Mouse (Mus musculus) urinary bladder, postnatal 14 days (tissue): ENCODE results near the gene Gtf3c5.

ENCODE experiments used
- DNase-seq: peaks from one replicate; pipeline ENCODE4 v3.0.0; 2021; ENCODE audit warnings: low spot score

Gene Gtf3c5

DNA sequence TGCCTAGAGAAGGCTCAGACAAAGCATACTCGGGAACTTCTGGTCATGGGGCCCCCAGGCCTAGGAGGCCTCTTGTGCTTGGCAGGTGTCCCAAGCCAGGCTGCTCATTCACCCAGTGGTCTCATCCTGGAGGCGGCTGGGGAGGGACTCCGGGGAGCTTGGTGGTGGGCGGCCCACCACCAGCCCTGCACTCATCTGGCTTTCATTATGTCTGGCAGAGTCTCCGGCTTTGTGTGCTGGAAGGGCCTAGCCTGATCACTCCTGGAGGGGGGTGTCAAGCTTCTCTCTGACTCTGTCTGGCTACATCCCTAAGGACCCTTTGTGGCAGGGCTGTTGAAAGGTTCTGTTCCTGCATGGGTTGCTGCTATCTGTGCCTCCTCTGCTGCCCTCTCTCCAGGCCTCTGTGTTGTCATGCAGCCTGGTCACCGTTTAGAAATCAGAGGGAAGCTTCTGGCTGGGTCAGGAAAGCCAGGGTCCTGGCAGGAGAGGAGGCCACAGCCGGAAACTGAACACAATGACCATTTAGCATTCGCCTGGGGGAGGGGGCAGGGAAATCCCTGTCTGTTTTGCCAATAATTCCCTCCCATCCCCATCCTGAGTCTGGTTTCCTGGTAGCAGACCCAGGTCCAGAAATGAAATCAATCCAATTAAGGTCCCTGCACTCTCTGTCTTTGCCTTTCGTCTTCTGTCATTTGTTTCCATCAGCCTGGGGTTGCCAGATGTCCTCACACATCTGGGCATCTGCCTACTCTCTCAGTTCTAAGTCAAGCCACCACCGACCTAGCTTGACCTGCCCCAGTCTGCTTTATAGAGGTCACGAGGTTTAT is 48.9 kb downstream of the Gtf3c5 start:
- DNase-seq: no peak

GRCm38 (mm10) chr2:28533901-28534435 is 49.6 kb downstream of the Gtf3c5 start:
- DNase-seq: no peak

GRCm38 (mm10) chr2:28532938-28533771 is 50.4 kb downstream of the Gtf3c5 start:
- DNase-seq: peak; percentile 92

GRCm38 (mm10) chr2:28530311-28530710 is 53.2 kb downstream of the Gtf3c5 start:
- no peak for DNase-seq

DNA sequence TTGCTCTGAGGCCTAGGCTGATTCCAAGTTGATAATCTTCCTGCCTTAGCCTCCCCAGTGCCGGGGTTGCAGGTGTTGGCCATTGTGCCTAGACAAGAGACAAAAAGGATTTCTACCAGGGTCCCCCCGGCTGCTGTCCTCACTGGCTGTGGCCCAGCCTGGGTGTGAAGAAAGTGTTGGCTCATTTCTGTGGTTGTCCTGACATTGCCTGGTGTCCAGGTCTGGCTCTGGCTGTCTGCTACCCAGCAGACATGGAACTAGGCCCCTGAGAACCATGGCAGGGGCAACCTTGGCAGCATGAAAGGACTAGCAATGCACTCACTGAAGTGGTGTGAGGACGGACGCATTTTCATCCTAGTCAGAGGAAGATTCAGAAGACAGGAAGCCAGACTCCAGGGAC is 53.7 kb downstream of the Gtf3c5 start:
- no peak for DNase-seq

GRCm38 (mm10) chr2:28528354-28528730 is 55.2 kb downstream of the Gtf3c5 start:
- DNase-seq: no peak

DNA sequence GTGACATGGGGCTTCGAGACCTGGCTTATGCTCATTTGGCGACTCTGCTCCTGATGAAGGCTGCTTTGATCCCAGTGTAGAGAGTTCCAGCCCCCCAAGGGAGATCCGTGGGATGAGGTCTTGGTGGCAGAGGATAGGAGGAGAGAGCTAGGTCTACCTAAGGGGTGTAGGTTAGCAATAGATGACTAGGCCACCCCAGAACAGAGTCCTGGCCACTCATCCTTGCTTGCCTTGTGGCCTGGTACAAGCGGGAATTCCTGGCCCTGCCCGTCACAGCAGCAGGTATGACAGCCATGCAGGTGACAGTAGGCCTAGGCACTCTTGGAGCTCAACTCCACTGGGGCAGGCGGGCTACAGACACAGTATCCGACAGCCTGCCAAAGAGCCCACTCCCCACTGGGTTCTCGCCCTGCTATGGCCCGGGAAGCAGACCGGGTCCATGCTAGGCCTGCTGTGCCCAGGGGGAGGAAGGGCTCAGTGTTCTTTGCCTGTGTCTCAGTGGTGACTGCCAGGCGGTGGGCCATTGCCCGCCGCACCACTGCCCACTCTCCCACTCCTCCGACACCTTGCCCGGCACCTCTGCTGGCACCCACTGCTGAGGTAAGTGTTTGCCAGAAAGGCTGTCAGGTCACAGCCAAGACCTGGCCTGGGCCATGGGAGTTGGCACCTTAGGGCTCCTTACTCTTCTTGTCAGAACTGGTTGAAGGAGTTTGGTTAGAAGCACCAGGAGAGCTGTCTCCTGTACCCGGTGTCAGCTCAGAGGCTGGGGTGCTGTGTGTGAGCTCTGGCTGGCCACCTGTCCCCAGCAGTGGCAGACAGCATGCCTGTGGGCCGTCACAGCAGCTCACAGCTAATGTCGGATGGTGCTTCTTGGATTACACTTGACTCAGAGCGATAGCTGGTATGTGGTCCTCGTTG is 55.9 kb downstream of the Gtf3c5 start:
- no peak for DNase-seq

GRCm38 (mm10) chr2:28525943-28526876 is 57.3 kb downstream of the Gtf3c5 start:
- DNase-seq: no peak

DNA sequence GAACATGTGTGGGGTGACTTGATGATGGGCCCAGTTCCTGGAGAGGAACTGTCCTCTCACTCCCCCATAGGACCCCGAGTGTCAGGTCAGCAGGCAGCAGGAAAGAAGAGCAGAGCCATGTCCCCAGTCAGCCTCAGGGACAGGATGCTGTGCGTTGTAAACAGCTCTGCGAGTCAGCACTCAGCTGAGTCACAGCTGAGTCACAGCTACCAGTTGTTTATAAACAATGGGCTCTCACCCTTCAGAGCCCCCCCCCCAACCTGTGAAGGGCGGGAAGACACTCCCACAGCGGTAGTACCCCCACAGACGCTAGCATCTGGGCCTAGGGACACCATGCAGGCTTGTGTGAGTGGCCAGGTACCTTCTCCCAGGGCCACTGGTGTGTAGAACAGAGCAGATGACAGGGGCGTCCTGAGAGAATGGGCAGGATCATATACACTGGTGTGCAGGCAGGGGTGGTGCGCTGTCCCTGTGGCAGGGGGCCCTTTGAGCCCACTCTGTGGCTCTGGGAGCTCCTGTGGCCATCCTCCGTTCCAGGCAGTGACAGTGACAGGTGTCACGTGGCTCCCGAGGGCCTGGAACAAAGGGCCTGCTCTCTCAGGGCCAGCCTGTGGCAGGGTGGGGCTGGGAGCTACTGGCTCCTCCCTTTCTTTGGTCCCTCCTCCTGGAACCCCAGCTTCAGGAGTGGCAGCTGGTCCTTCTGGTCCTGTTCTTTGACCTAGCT is 58.2 kb downstream of the Gtf3c5 start:
- DNase-seq: peak; percentile 88

GRCm38 (mm10) chr2:28524406-28524805 is 59.1 kb downstream of the Gtf3c5 start:
- DNase-seq: no peak

GRCm38 (mm10) chr2:28523643-28524117 is 59.9 kb downstream of the Gtf3c5 start:
- DNase-seq: peak; percentile 88

DNA sequence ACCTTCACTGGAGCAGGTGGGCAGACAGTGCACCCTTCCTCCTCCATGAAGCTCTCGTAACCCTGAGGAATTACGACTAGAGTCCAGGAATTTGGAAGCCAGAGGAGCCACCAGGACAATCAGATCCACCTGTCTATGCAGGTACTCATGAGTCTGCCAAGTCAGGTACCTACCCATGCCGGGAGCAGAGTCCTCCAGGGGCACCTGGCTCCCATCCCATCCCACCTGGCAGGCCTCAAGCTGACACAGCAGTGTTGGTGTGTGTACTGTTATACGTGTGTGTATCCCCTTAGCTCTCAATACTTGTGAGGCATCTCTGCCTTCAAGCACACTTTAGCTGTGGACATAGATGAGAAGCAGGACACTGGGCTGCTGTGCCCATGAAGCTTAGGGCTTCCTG is 61.4 kb downstream of the Gtf3c5 start:
- no peak for DNase-seq

DNA sequence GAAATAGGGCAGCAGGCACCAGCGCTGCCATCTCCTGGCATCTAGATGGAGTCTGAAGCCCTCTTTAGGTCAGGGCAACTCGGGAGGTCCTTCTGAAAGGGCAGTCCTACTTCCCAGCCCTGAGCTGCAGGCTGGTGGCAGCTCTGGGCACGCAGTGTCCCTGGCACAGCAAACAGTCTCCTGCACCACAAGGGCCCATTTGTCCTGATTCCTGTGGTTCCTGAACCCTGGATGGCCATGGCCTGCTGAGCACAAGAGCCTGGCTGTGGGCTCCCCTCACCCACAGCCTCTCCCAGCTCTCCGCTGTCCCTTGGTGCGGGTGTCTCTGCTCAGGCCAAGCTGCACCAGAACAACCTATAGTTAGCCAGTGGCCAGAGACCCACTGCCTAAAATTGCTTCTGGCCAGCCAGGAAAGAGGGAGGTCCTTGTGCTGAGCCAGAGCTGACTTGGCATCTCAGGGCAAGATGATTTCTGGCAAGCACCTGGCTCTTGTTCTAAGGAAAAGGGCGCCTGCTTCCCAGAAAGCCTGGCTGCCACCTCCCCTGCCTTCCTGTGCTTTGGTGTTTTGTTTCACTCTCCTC is 61.9 kb downstream of the Gtf3c5 start:
- no peak for DNase-seq

DNA sequence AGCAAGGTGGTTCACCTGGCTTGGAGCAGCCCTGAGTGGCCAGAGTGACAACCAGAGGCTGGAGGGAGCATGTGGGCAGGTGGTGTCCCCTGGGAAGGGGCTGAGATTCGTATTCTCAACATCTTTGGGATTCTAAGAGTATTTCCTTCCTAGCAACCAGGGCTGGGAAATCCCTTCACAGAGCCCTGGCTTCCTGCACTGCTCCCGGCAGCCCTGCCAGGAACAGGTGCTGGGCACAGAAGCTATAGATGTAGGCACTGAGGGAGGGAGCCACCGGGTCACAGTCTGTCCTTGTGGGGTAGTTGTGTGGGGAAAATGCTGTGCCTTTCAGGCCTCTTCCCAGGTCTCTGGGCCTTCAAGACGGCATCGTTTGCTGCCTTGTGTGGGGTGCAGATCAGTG is 63.0 kb downstream of the Gtf3c5 start:
- DNase-seq: no peak

DNA sequence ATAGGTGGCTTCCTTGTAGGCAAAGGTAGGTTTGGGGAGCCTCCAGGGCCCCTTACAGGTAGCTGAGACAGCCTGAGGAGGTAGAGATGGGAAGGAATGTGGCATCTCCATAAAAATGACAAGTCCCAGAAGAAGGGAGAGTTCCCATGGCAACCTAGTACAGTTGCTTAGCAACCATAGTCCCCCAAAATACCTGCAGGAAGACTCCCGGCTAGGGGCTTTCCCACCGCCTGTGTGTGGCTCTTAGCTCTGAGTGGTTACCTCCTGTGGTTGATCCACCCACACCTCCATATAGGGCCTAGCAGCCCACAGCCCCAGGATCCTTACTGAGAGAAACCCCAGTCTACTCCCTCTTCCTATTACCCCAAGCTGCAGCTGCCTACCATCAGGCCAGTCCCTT is 65.3 kb downstream of the Gtf3c5 start:
- no peak for DNase-seq

GRCm38 (mm10) chr2:28517206-28517909 is 66.2 kb downstream of the Gtf3c5 start:
- DNase-seq: peak; percentile 91
